13 mouse cellular contexts compared by ENCODE assay signal in the genomic region with DNA sequence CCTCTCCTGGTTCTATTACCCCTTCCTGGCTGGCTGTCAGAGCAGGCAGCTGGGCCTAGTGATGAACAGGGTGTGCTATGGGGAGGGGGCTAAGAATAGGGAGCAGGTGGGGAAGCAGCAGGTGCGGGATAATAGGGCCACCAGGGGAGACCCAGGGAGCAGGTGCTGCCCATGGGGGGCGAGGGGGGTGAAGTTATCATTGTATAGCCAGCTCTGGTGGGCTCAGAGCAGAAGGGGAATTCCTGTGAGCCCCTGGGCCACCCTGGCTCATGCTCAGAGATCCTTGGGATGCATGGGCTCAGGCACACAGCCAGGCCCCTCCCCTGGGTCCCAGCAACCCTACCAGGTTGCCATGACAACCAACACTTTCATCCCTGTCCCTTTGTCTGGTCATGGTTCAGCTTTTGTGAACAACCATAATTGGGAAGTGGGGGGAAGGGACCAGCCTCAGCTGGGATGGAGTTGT. TPM values are rescaled to one million over a fixed set of nuclear protein-coding genes. Genes with fewer than 3 reads are reported as not detected.
DNase-seq lines count a peak whose midpoint lies in the region; ATAC-seq and TF ChIP-seq lines count a peak whose summit lies in the region.
"Had no signal": no experiment of that assay in that cellular context is flagged by ENCODE, and none has a peak within 500 bp of the region (broad histone marks: within the 10 kb centered on the region; RNA-seq: fewer than 3 reads in every experiment).

No protein-coding gene starts in this region.

- peak overlapping the region; percentile 19; the same call in 1 of the 2 replicates for H3K4me2 ChIP-seq in forebrain, embryonic 11.5 days (ENCODE audit: low read depth, low read length, severe bottlenecking)
- H3K4me2 ChIP-seq in midbrain, embryonic 11.5 days = no peak overlapping the region
- H3K4me2 ChIP-seq: heart, embryonic 13.5 days had no signal

- no peak for TF ChIP-seq CTCF in testis, adult 2 months (IDR thresholded peaks at IDR 0.05; ENCODE audit: control insufficient read depth, insufficient read depth, insufficient replicate concordance, low read depth, low read length)

- H3K9ac ChIP-seq in forebrain, embryonic 11.5 days (ENCODE audit: low read length) = peak overlapping the region; percentile 38
- H3K9ac ChIP-seq in midbrain, embryonic 11.5 days (ENCODE audit: low read length) = peak overlapping the region; percentile 40; the same call in 1 of the 2 replicates
- H3K9ac ChIP-seq: heart, embryonic 13.5 days had no signal

- H3K27ac ChIP-seq in testis, adult 2 months (ENCODE audit: control insufficient read depth, insufficient read depth, low read depth, low read length) = peak overlapping the region; percentile 47; the same call in 1 of the 2 replicates
- H3K27ac ChIP-seq in forebrain, embryonic 11.5 days (ENCODE audit: low read depth, low read length) = peak overlapping the region; percentile 98
- H3K27ac ChIP-seq in midbrain, embryonic 11.5 days (ENCODE audit: low read depth, low read length) = peak overlapping the region; percentile 92
- H3K27ac ChIP-seq: heart, embryonic 13.5 days had no signal

- WGBS in forebrain, embryonic 11.5 days = 0% methylated on average over 1 of the region's 2 CpGs
- WGBS in midbrain, embryonic 11.5 days = 0% methylated on average over 2 of the region's 2 CpGs

- no peaks in the 10 kb centered on the region for H3K36me3 ChIP-seq in testis, adult 2 months (ENCODE audit: control insufficient read depth, insufficient read depth, low read length)
- no peaks in the 10 kb centered on the region for H3K36me3 ChIP-seq in forebrain, embryonic 11.5 days (ENCODE audit: control insufficient read depth, insufficient read depth, low read length)
- no peaks in the 10 kb centered on the region for H3K36me3 ChIP-seq in midbrain, embryonic 11.5 days (ENCODE audit: control insufficient read depth, insufficient read depth, low read length)
- H3K36me3 ChIP-seq: heart, embryonic 13.5 days had no signal

- H3K4me3 ChIP-seq in testis, adult 2 months (ENCODE audit: control insufficient read depth, low read depth, low read length) = peak overlapping the region; percentile 79
- H3K4me3 ChIP-seq in forebrain, embryonic 11.5 days (ENCODE audit: low read depth, low read length) = no peak overlapping the region
- H3K4me3 ChIP-seq in midbrain, embryonic 11.5 days (ENCODE audit: low read depth, low read length) = no peak overlapping the region
- H3K4me3 ChIP-seq: erythroblast, embryonic 14.5 days; heart, embryonic 13.5 days had no signal

- no peak for DNase-seq in testis, postnatal 10 days (ENCODE audit: low spot score)
- peak; percentile 94 for DNase-seq in forebrain, embryonic 11.5 days (ENCODE audit: low spot score)
- peak; percentile 97 for DNase-seq in midbrain, embryonic 11.5 days (ENCODE audit: low spot score, missing footprints)
- no peak for DNase-seq in kidney, postnatal 10 days
- DNase-seq in kidney, postnatal 4 days = no peak
- DNase-seq: adrenal gland, postnatal 25 days; kidney, postnatal 36 days; lung, postnatal 4 days; thymus, adult 18-20 months had no signal

- TF ChIP-seq POLR2A in testis, adult 2 months (IDR thresholded peaks at IDR 0.05; ENCODE audit: control insufficient read depth, low read depth, low read length) = peak; percentile 54; the same call in 1 of the 2 replicates

- H3K4me1 ChIP-seq in testis, adult 2 months (ENCODE audit: control insufficient read depth, insufficient read depth, low read length) = no peaks in the 10 kb centered on the region
- peaks cover 18% of the 10 kb centered on the region for H3K4me1 ChIP-seq in forebrain, embryonic 11.5 days (replicated peaks; ENCODE audit: control insufficient read depth, insufficient read depth, low read length)
- H3K4me1 ChIP-seq in midbrain, embryonic 11.5 days (ENCODE audit: control insufficient read depth, insufficient read depth, low read length) = peaks cover 31% of the 10 kb centered on the region
- H3K4me1 ChIP-seq: heart, embryonic 13.5 days had no signal

- no peaks in the 10 kb centered on the region for H3K27me3 ChIP-seq in testis, adult 2 months (ENCODE audit: control insufficient read depth, insufficient read depth, low read length)
- H3K27me3 ChIP-seq in forebrain, embryonic 11.5 days (ENCODE audit: control insufficient read depth, insufficient read depth, low read length) = no peaks in the 10 kb centered on the region
- H3K27me3 ChIP-seq in midbrain, embryonic 11.5 days (ENCODE audit: control insufficient read depth, insufficient read depth, low read length) = no peaks in the 10 kb centered on the region
- H3K27me3 ChIP-seq: heart, embryonic 13.5 days had no signal

- no peaks in the 10 kb centered on the region for H3K9me3 ChIP-seq in forebrain, embryonic 11.5 days (ENCODE audit: control insufficient read depth, low read length)
- peaks cover 3% of the 10 kb centered on the region; the same call in 1 of the 2 replicates for H3K9me3 ChIP-seq in midbrain, embryonic 11.5 days (ENCODE audit: control insufficient read depth, low read length)
- H3K9me3 ChIP-seq: heart, embryonic 13.5 days had no signal

- peak; percentile 96 for ATAC-seq in forebrain, embryonic 11.5 days (replicated peaks; ENCODE audit: low FRiP score)
- peak; percentile 95 for ATAC-seq in midbrain, embryonic 11.5 days (ENCODE audit: low FRiP score)
- no peak for ATAC-seq in CD4-positive, CD25-positive, alpha-beta regulatory T cell, adult 4 months

RNA-seq across cellular contexts. Expression of a gene that starts 30.2 kb away (rescaled TPM):
- polyA plus RNA-seq in testis, adult 2 months (2012; rRNA removed) = 17.3 and 20.2 TPM in 2 replicates
- polyA plus RNA-seq in forebrain, embryonic 11.5 days (2014; fragmentation: Nextera tagmentation; extraction: Ambion mirVana) = 0.32 and 0.53 TPM in 2 replicates
- 0.11 TPM in 1 of 2 replicates, not detected in the other for polyA plus RNA-seq in midbrain, embryonic 11.5 days (2014; fragmentation: Nextera tagmentation; extraction: Ambion mirVana)
- polyA plus RNA-seq in CD4-positive, CD25-positive, alpha-beta regulatory T cell, adult 4 months (2017; shearing (Covaris generic)) = not detected
- polyA plus RNA-seq: erythroblast, embryonic 14.5 days had no signal

RNA-seq across cellular contexts. Expression of a gene that starts 31.1 kb away (rescaled TPM):
- 16.2 and 17.6 TPM in 2 replicates for polyA plus RNA-seq in testis, adult 2 months (2012; rRNA removed)
- 9.8 and 10.2 TPM in 2 replicates for polyA plus RNA-seq in forebrain, embryonic 11.5 days (2014; fragmentation: Nextera tagmentation; extraction: Ambion mirVana)
- polyA plus RNA-seq in midbrain, embryonic 11.5 days (2014; fragmentation: Nextera tagmentation; extraction: Ambion mirVana) = 5.6 and 6.3 TPM in 2 replicates
- polyA plus RNA-seq in CD4-positive, CD25-positive, alpha-beta regulatory T cell, adult 4 months (2017; shearing (Covaris generic)) = 1 to 10 TPM; 2.3 to 5.1 TPM

RNA-seq across cellular contexts. Expression of a gene that starts 43.9 kb away (rescaled TPM):
- 21.3 and 25.2 TPM in 2 replicates for polyA plus RNA-seq in testis, adult 2 months (2012; rRNA removed)
- 33.5 and 34.6 TPM in 2 replicates for polyA plus RNA-seq in forebrain, embryonic 11.5 days (2014; fragmentation: Nextera tagmentation; extraction: Ambion mirVana)
- polyA plus RNA-seq in midbrain, embryonic 11.5 days (2014; fragmentation: Nextera tagmentation; extraction: Ambion mirVana) = 30.2 and 32.6 TPM in 2 replicates
- polyA plus RNA-seq in CD4-positive, CD25-positive, alpha-beta regulatory T cell, adult 4 months (2017; shearing (Covaris generic)) = 10 to 100 TPM; 46.5 to 47.3 TPM

Comparison
In these comparisons a context has a peak if more than half of its experiments do, and no peak if none do; other contexts are left out.
1. H3K27ac ChIP-seq: peak in every context shown above with its lines; median percentile 98 in forebrain, embryonic 11.5 days; 92 in midbrain, embryonic 11.5 days; 47 in testis, adult 2 months.
2. DNase-seq: peak in forebrain, embryonic 11.5 days (single experiment) and midbrain, embryonic 11.5 days (single experiment); none in testis, postnatal 10 days (single experiment), kidney, postnatal 10 days (single experiment) and kidney, postnatal 4 days (0 of 2).
3. RNA of a gene that starts 30.2 kb away (polyA plus RNA-seq): 17.3 to 20.2 TPM in testis, adult 2 months; 0.32 to 0.53 TPM in forebrain, embryonic 11.5 days, 0.11 TPM in midbrain, embryonic 11.5 days and not detected in CD4-positive, CD25-positive, alpha-beta regulatory T cell, adult 4 months; every median in the first group is over 10 times any median in the second.